8 mouse cellular contexts compared by ENCODE assay signal in the genomic region with DNA sequence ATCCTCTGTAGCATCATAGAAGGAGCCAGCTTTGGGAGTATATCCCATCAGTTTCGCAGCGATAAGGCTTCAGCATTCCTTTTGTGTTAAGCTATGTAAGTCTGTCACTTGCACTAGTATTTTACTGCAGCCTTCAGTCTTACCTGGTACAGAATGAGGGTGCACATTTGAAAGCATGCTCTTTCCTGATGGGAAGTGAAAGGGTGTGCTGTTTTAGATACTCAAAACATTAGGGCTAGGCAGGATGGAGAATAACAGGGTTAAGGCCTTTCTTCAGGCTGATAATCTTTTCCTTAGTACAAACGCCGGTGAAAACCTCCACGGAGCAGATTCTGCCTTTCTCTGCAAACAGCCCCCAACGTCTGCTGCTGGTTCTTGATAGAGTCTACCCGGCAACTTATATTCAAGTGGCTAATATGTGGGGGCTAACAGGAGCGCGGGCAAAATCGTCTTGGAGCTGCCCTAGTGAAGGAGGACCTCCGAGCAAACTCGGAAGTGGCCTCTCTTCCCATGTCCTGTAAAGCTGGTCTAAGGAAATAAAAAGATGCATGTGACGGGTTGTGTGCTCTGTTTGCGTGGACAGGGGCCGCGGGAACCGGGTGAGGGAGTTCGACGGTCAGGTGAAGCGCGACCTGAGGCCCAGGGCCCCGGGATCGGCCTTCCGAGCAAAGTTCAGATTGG. TPM values are rescaled to one million over a fixed set of nuclear protein-coding genes. Genes with fewer than 3 reads are reported as not detected.
DNase-seq lines count a peak whose midpoint lies in the region; ATAC-seq and TF ChIP-seq lines count a peak whose summit lies in the region.

No protein-coding gene starts in this region.

- H3K36me3 ChIP-seq in liver, adult 2 months (ENCODE audit: control insufficient read depth, insufficient read depth, low read length) = peaks cover 14% of the 10 kb centered on the region
- H3K36me3 ChIP-seq in hindbrain, embryonic 11.5 days (ENCODE audit: control insufficient read depth, insufficient read depth, low read length) = no peaks in the 10 kb centered on the region
- H3K36me3 ChIP-seq in midbrain, embryonic 12.5 days = peaks cover 13% of the 10 kb centered on the region

- peak; percentile 16 for DNase-seq in liver, adult 2 months (ENCODE audit: extremely low read depth, low read depth, low spot score)
- no peak for DNase-seq in liver
- DNase-seq in hindbrain, embryonic 11.5 days (ENCODE audit: low spot score) = no peak
- no peak for DNase-seq in kidney, adult 18-20 months
- no peak for DNase-seq in urinary bladder, postnatal 25 days (ENCODE audit: low spot score)

- no peaks in the 10 kb centered on the region; the same call in 1 of the 2 replicates for H3K79me2 ChIP-seq in liver, adult 2 months (ENCODE audit: control insufficient read depth, insufficient read depth, low read length)

- 13% methylated on average over 24 of the region's 24 CpGs for WGBS in liver, adult 2 months
- WGBS in hindbrain, embryonic 11.5 days = 13% methylated on average over 24 of the region's 24 CpGs
- 10% methylated on average over 24 of the region's 24 CpGs for WGBS in midbrain, embryonic 12.5 days

- no peak for TF ChIP-seq CTCF in liver, adult 2 months (IDR thresholded peaks at IDR 0.05; ENCODE audit: low read depth, low read length)
- TF ChIP-seq CTCF in cortical plate, adult 2 months (IDR thresholded peaks at IDR 0.05; ENCODE audit: extremely low read depth, insufficient read depth, low read length) = no peak

- no peaks in the 10 kb centered on the region for H3K27me3 ChIP-seq in liver, adult 2 months (ENCODE audit: control insufficient read depth, insufficient read depth, low read length)
- H3K27me3 ChIP-seq in hindbrain, embryonic 11.5 days (ENCODE audit: control insufficient read depth, insufficient read depth, low read length) = no peaks in the 10 kb centered on the region
- no peaks in the 10 kb centered on the region; the same call in 1 of the 2 replicates for H3K27me3 ChIP-seq in midbrain, embryonic 12.5 days

- peak; percentile 83 for ATAC-seq in hindbrain, embryonic 11.5 days (ENCODE audit: low FRiP score)
- ATAC-seq in midbrain, embryonic 12.5 days (ENCODE audit: low FRiP score, low read depth) = peak; percentile 81
- no peak; the same call in 1 of the 2 replicates for ATAC-seq in granulocyte monocyte progenitor cell, adult 5-6 weeks (replicated peaks; ENCODE audit: poor library complexity, severe bottlenecking)

- no peaks in the 10 kb centered on the region for H3K9me3 ChIP-seq in hindbrain, embryonic 11.5 days (ENCODE audit: control insufficient read depth, low read length)
- H3K9me3 ChIP-seq in midbrain, embryonic 12.5 days = no peaks in the 10 kb centered on the region

- H3K4me3 ChIP-seq in liver, adult 2 months (ENCODE audit: insufficient read depth, low read depth, low read length) = peak overlapping the region; percentile 64
- H3K4me3 ChIP-seq in cortical plate, adult 2 months (ENCODE audit: insufficient read depth, low read length) = peak overlapping the region; percentile 91
- H3K4me3 ChIP-seq in hindbrain, embryonic 11.5 days (ENCODE audit: low read depth, low read length) = peak overlapping the region; percentile 89
- peak overlapping the region; percentile 87 for H3K4me3 ChIP-seq in midbrain, embryonic 12.5 days

- no peak for TF ChIP-seq POLR2A in liver, adult 2 months (IDR thresholded peaks at IDR 0.05; ENCODE audit: extremely low read depth, insufficient read depth, low read length)
- no peak for TF ChIP-seq POLR2A in cortical plate, adult 2 months (IDR thresholded peaks at IDR 0.05; ENCODE audit: extremely low read depth, insufficient read depth, low read length)

- peak overlapping the region; percentile 56 for H3K4me2 ChIP-seq in hindbrain, embryonic 11.5 days (replicated peaks; ENCODE audit: low read depth, low read length)
- H3K4me2 ChIP-seq in midbrain, embryonic 12.5 days (replicated peaks) = peak overlapping the region; percentile 93

- peaks cover 8% of the 10 kb centered on the region; the same call in 1 of the 2 replicates for H3K4me1 ChIP-seq in liver, adult 2 months (ENCODE audit: control insufficient read depth, insufficient read depth, low read length)
- peaks cover 4% of the 10 kb centered on the region for H3K4me1 ChIP-seq in cortical plate, adult 2 months (ENCODE audit: control insufficient read depth, insufficient read depth, low read length)
- H3K4me1 ChIP-seq in hindbrain, embryonic 11.5 days (replicated peaks; ENCODE audit: control insufficient read depth, insufficient read depth, low read length) = no peaks in the 10 kb centered on the region
- H3K4me1 ChIP-seq in midbrain, embryonic 12.5 days = peaks cover 17% of the 10 kb centered on the region

- H3K9ac ChIP-seq in liver, adult 2 months (ENCODE audit: low read depth, low read length) = peak overlapping the region; percentile 69
- H3K9ac ChIP-seq in hindbrain, embryonic 11.5 days (ENCODE audit: low read depth, low read length) = peak overlapping the region; percentile 53
- peak overlapping the region; percentile 65 for H3K9ac ChIP-seq in midbrain, embryonic 12.5 days (replicated peaks)

- peak overlapping the region; percentile 84 for H3K27ac ChIP-seq in liver, adult 2 months (replicated peaks; ENCODE audit: insufficient read depth, low read depth, low read length)
- H3K27ac ChIP-seq in cortical plate, adult 2 months (ENCODE audit: insufficient read depth, low read length) = no peak overlapping the region
- peak overlapping the region; percentile 74 for H3K27ac ChIP-seq in hindbrain, embryonic 11.5 days (ENCODE audit: low read depth, low read length)
- peak overlapping the region; percentile 83 for H3K27ac ChIP-seq in midbrain, embryonic 12.5 days (replicated peaks)

RNA-seq across cellular contexts. Expression of a gene that starts 0.5 kb away (rescaled TPM):
- total RNA-seq in liver, adult 2 months (2014; rRNA removed) = 64.2 and 67.3 TPM in 2 replicates
- 14.3 and 24.2 TPM in 2 replicates for polyA plus RNA-seq in liver, adult 2 months (2012; rRNA removed)
- 94.4 and 109 TPM in 2 replicates for polyA plus RNA-seq in cortical plate, adult 2 months (2012; rRNA removed)
- 354 and 386 TPM in 2 replicates for polyA plus RNA-seq in hindbrain, embryonic 11.5 days (2014; fragmentation: Nextera tagmentation; extraction: Ambion mirVana)
- polyA plus RNA-seq in midbrain, embryonic 12.5 days (2016; fragmentation: Nextera tagmentation; extraction: Ambion mirVana) = 326 and 358 TPM in 2 replicates
- 202 and 249 TPM in 2 replicates for total RNA-seq in granulocyte monocyte progenitor cell, adult 5-6 weeks (2014; fragmentation: Nextera tagmentation)
- total RNA-seq in granulocyte monocyte progenitor cell, adult 5-6 weeks (2017) = 134 and 198 TPM in 2 replicates

RNA-seq across cellular contexts. Expression of a gene that starts 24.6 kb away (rescaled TPM):
- total RNA-seq in liver, adult 2 months (2014; rRNA removed) = 0.13 and 0.55 TPM in 2 replicates
- 0.25 and 0.80 TPM in 2 replicates for polyA plus RNA-seq in liver, adult 2 months (2012; rRNA removed)
- polyA plus RNA-seq in cortical plate, adult 2 months (2012; rRNA removed) = 90.8 and 99.5 TPM in 2 replicates
- polyA plus RNA-seq in hindbrain, embryonic 11.5 days (2014; fragmentation: Nextera tagmentation; extraction: Ambion mirVana) = 19.6 TPM in 2 replicates
- polyA plus RNA-seq in midbrain, embryonic 12.5 days (2016; fragmentation: Nextera tagmentation; extraction: Ambion mirVana) = 8.4 and 13.7 TPM in 2 replicates
- total RNA-seq in granulocyte monocyte progenitor cell, adult 5-6 weeks (2014; fragmentation: Nextera tagmentation) = 13.7 and 28.2 TPM in 2 replicates
- 18.2 and 35.0 TPM in 2 replicates for total RNA-seq in granulocyte monocyte progenitor cell, adult 5-6 weeks (2017)

RNA-seq across cellular contexts. Expression of a gene that starts 26.3 kb away (rescaled TPM):
- total RNA-seq in liver, adult 2 months (2014; rRNA removed) = 7.9 and 8.0 TPM in 2 replicates
- 7.4 and 8.4 TPM in 2 replicates for polyA plus RNA-seq in liver, adult 2 months (2012; rRNA removed)
- polyA plus RNA-seq in cortical plate, adult 2 months (2012; rRNA removed) = 11.7 and 12.1 TPM in 2 replicates
- 15.8 and 18.5 TPM in 2 replicates for polyA plus RNA-seq in hindbrain, embryonic 11.5 days (2014; fragmentation: Nextera tagmentation; extraction: Ambion mirVana)
- 17.3 and 19.3 TPM in 2 replicates for polyA plus RNA-seq in midbrain, embryonic 12.5 days (2016; fragmentation: Nextera tagmentation; extraction: Ambion mirVana)
- 19.7 and 22.7 TPM in 2 replicates for total RNA-seq in granulocyte monocyte progenitor cell, adult 5-6 weeks (2014; fragmentation: Nextera tagmentation)
- total RNA-seq in granulocyte monocyte progenitor cell, adult 5-6 weeks (2017) = 4.6 and 9.0 TPM in 2 replicates

RNA-seq across cellular contexts. Expression of a gene that starts 47.8 kb away (rescaled TPM):
- 1.8 and 1.9 TPM in 2 replicates for total RNA-seq in liver, adult 2 months (2014; rRNA removed)
- 0.81 and 0.87 TPM in 2 replicates for polyA plus RNA-seq in liver, adult 2 months (2012; rRNA removed)
- polyA plus RNA-seq in cortical plate, adult 2 months (2012; rRNA removed) = 11.0 and 12.9 TPM in 2 replicates
- polyA plus RNA-seq in hindbrain, embryonic 11.5 days (2014; fragmentation: Nextera tagmentation; extraction: Ambion mirVana) = 2.9 and 3.0 TPM in 2 replicates
- 4.2 TPM in 2 replicates for polyA plus RNA-seq in midbrain, embryonic 12.5 days (2016; fragmentation: Nextera tagmentation; extraction: Ambion mirVana)
- total RNA-seq in granulocyte monocyte progenitor cell, adult 5-6 weeks (2014; fragmentation: Nextera tagmentation) = 0.45 and 1.3 TPM in 2 replicates
- total RNA-seq in granulocyte monocyte progenitor cell, adult 5-6 weeks (2017) = 0.90 and 0.93 TPM in 2 replicates

RNA-seq across cellular contexts. Expression of a gene that starts 48.0 kb away (rescaled TPM):
- total RNA-seq in liver, adult 2 months (2014; rRNA removed) = 0.37 and 0.60 TPM in 2 replicates
- polyA plus RNA-seq in liver, adult 2 months (2012; rRNA removed) = 0.27 and 0.40 TPM in 2 replicates
- 14.8 and 15.5 TPM in 2 replicates for polyA plus RNA-seq in cortical plate, adult 2 months (2012; rRNA removed)
- 5.3 and 8.4 TPM in 2 replicates for polyA plus RNA-seq in hindbrain, embryonic 11.5 days (2014; fragmentation: Nextera tagmentation; extraction: Ambion mirVana)
- polyA plus RNA-seq in midbrain, embryonic 12.5 days (2016; fragmentation: Nextera tagmentation; extraction: Ambion mirVana) = 5.7 and 5.9 TPM in 2 replicates
- 0.70 TPM in 1 of 2 replicates, not detected in the other for total RNA-seq in granulocyte monocyte progenitor cell, adult 5-6 weeks (2014; fragmentation: Nextera tagmentation)
- 0.78 and 1.3 TPM in 2 replicates for total RNA-seq in granulocyte monocyte progenitor cell, adult 5-6 weeks (2017)
